Mouse (Mus musculus): ENCODE results near the gene Cdc42. TPM values are rescaled to one million over a fixed set of nuclear protein-coding genes. Genes with fewer than 3 reads are reported as not detected.

Gene Cdc42
- polyA plus RNA-seq, 1 experiment = 127 TPM

DNA sequence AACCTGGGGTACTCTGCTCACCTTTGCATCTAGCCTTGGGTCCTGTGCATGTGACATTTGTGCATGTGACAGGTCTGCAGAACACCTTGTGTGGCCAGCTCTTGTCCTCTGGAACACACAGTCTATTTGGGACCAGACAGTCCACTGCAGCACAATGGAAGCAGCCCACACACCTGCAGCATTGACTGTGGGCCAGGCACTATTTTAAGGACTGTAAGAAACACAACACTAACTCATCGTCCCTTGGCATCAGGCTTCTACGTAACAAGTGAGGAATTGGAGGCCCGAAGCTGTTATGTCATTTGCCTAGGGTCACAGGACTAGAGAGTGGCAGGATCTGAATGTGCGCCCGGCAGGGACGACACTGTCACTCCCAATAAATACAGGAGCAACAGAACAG lies 67.8 kb downstream of the Cdc42 start:
- no peak for DNase-seq (ENCODE audit: low read depth, low spot score)
- WGBS = 81% methylated on average over 6 of the region's 6 CpGs

DNA sequence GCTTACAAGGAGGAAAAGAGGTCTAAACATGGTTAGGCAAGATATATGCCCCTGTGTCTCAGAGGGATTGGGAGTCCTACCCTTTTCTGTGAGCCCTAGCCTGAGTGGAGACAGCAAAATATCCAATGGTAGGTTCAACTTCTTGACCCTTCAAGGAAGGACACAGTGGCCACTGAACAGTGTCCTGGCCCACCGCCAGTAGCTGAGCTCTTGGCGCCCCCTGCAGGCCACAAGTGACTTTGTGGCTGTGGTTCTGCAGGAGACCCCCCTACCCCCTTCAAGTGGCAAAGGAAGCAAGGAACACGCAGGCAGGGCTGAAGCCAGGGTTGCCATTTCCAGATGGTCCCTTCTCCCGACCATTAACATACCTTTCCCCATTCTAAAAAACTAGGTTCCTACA lies 69.7 kb downstream of the Cdc42 start:
- WGBS = 9% methylated on average over 4 of the region's 4 CpGs
- DNase-seq (ENCODE audit: low read depth, low spot score) = no peak

DNA sequence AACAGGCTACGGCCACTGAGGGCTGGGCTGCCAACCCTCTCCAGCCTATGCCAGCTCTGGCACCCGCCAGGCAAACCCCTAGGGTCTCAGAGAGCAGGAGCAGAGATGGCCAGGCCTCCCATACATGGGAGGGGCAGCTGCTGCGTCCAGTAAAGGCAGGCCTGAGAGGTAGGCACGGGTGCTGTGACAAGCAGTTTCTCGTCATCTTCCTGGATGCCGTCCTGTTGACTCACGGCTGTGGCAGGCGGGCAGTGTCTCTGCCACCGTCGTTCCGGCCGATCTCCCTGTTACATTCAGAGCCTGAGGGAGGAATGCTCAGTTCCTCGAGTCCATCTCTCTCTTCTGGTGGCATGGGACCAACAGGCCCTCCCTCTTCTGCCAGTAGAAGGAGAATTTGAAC lies 70.3 kb downstream of the Cdc42 start:
- DNase-seq (ENCODE audit: low read depth, low spot score) = no peak
- WGBS = 54% methylated on average over 13 of the region's 13 CpGs

DNA sequence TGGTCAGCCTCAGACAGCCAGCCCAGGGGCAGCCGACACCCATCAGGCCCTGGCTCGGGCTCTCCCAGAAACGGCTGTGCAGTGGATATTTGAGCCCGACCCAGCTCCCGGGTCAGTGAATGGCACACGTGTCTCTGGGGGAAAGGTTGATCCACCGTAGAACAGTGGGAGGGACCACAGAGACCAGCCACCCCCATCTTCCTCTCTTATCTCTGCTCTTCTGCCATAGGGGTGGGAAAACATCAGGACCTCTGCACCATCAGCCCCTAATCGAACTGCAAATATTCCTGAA lies 70.9 kb downstream of the Cdc42 start:
- WGBS = 37% methylated on average over 8 of the region's 8 CpGs

DNA sequence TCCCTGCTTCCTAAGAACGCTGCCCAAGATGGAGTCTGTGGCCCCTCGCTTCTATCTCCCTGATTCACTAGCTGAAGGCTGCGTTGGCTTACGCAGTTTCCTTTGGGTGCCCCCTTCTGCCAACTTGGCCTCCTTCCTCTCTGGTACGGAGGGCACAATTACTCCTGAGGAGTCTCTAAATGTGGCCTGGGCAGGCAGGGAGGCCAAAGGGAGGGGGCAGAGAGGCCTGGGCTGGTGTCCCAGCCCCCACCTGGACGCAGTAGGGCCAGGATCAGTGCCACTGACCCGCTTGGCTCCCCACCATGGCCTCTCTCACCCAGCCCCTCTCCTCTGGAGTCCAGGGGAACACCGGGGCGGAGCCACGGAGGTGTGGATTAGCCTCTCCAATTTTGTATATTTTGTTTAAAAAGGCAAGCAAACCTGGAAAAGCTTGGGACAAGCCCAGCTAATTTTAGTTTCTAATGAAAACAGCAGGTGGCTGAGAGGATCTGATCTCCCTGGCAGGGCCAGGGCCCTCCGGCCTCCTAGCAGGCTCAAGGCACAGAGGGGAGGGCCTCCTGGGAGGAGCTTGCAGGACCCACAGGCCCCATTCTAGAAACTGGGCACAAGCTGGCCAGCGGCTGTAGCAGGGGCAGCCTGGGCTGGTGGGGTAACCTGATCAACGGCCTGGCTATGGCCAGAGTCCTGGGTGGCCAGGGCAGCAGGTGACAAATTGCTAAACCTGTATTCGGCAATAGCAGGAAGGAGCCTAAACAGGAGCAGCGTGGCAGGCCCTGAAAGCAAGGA lies 71.5 kb downstream of the Cdc42 start:
- no peak for DNase-seq (ENCODE audit: low read depth, low spot score)
- WGBS = 78% methylated on average over 15 of the region's 15 CpGs

More for the DNA sequence above, 70.9 kb downstream of the Cdc42 start:
- DNase-seq (ENCODE audit: low read depth, low spot score) = no peak

DNA sequence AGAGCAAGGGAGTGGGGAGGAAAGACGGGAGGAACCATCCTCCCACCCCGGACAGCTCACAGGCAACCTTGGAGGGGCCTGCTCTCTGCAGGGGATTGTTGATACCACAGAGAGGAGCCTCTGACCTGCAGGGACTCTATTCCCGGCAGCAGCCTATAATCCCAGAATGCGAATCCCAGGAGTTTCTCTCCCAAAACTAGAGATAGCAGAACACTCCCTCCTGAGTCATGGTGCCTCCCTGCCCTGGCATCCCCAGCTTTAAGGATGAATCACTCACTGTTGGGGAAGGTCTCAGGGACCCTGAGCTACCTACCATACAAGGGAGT lies 74.2 kb downstream of the Cdc42 start:
- no peak for DNase-seq (ENCODE audit: low read depth, low spot score)
- WGBS = 14% methylated on average over 4 of the region's 4 CpGs

DNA sequence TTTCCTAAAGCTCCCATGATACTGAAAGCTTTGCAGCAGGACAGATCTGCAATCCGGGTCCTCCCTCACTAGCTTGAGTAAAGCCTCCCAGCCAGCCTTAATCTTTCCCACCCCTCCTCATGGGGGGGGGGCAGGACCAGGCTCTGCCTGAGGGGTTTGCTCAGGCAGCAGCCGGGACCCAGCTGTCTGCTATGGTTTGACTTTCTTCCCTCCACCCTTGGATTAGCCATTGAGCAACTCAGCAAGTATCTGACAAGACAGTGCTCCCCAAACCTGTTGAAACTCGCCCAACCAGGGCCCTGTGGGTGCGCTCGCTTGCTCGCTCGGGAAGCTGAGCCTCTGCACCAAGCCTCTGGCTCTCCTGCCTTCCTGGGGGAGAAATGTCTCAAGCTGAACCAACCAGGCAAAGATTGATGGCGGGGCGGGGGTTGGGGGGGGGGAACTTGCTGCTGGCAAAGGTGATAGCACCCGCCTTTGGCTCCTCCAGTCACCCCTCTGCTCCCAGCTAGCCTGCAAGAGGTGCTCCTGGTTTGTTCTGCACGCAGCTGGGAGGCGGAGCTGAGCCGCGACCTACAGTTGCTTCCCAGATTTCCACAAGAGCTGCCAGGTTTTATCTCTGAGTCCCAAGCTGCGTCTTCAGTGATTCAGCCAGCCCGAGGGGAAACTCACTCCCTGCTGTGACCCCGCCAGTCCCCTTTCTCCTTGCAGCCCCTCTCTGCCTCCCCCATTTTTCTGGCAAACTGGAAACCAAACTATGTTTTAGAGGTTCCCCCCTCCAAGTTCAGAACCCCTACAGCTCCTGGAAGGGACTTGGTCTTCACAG lies 74.7 kb downstream of the Cdc42 start:
- DNase-seq (ENCODE audit: low read depth, low spot score) = no peak
- 17% methylated on average over 17 of the region's 17 CpGs for WGBS

DNA sequence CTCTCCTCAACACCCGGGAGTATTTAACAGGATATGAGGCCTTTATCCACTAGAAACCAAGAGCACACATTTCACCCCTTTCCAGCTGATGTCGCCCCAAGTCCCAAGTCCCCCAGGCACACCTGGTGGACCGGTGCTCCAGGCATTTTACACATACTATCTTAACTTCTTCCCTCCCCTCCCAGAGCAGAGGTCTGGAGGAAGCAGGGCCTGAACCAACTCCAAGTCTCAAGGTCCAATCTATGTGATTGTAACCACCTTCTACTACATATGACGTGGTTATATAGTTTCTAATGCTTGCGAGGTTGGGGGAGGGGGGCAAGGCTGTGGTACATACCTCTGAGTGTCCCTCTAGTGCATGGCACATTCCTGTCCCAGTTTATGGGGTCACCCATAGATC lies 75.4 kb downstream of the Cdc42 start:
- DNase-seq (ENCODE audit: low read depth, low spot score) = no peak
- whole genome bisulfite sequencing = 53% methylated on average over 5 of the region's 5 CpGs

DNA sequence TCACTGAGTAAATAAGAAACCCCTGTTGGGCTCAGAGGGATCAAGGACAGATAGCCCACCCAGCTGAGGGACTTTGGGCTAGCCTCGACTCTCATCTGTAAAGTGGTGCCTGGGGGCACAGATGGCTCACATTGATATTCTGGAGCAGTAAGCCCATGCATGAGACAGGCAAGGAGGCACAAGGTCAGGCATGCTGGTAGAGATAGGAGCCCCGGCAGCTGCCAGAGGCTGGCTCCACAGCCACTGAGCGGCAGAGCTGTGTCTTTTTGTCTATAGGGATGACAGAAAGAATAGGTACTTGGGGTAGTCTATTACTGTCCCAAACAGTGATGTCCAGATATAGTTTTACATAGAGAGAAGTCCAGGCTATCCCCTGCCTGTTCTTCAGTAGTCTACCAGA lies 76.2 kb downstream of the Cdc42 start:
- 76% methylated on average over 3 of the region's 3 CpGs for WGBS
- no peak for DNase-seq (ENCODE audit: low read depth, low spot score)

DNA sequence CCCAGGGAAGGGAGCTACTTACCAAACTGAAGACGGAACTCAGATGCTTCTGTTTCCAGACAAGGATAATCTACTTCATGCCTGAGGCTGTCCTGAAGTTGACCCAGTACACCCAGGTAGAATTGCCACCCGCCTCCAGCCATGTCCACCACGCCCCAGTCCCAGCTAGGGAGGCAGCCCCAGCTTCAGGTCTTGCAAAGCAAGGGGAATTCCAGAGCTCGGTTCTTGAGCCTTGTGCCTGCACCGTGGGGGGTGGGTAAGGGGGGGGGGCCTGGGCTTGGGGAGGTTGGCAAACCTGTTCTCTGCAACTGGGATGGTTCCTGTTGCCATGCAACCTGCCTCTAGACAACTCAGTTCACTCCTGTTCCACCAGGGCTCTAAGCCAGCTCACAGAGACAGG lies 78.2 kb downstream of the Cdc42 start:
- no peak for DNase-seq (ENCODE audit: low read depth, low spot score)
- 25% methylated on average over 5 of the region's 5 CpGs for WGBS

DNA sequence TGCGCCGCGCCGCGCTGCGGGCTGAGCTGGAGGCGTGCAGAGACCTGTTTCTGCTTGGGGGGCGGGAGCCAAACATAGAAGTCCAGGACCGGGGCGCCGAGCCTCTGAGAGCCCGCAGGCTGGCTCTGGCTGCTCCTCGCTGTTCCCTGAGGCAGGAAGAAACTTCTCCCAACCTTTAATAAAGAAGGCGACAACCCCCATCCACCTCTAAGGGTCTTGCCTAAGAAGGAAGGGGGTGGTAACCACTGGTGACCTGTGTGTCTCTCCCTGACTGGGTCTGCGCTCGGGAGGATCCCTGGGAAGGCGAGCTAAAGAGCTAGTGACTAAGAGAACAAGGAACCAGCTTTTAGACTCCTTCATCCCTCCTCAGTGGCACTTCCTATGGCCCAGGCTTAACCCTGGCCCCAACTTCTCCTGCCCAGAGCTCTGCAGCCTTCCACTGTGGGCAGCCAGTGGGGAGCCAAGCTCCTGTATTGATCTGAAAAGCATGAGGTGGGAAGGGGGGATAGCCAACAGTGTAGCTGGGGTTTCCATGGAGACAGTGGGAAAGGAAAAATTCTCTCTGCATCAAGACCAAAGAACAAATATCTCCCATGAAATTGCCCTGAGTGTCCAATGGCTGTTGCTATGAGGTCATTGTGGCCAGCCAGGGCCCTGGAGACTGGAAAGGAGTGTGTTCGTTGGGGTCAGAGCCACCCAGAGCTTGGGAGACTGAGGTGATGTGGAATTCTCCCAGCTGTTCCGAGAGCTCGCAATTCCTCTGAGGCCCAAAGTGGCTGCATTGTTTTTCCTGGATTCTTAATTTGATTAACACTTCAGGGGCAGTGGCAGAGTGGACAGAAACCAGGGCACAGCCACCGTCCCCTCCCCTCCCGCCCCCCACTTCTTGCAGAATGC lies 79.1 kb downstream of the Cdc42 start:
- WGBS = 9% methylated on average over 22 of the region's 22 CpGs
- no peak for DNase-seq (ENCODE audit: low read depth, low spot score)

DNA sequence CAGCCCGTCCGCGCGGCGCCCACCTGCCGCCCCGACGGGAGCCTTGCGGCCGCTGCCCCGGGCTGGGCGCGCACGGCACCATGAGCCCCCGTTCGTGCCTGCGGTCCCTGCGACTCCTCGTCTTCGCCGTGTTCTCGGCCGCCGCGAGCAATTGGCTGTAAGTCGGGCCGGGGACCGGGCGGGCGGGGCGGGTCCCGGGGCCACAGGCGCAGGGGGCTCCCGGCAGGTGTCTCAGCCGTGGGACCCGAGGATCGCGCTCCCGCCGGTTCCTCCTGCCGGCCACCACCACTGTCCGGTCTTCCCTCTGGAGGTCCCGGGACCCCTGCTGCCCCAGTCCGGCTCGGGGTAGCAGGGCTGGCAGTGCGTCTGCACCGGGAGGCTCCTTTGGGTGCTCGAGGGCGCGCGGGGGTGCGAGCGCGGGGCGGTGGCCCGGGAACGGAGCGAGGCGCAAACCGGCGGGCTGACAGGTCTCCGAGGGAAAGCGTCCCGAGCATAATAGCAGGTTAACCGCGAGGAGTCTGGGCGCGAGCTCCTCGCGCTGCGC lies 79.8 kb downstream of the Cdc42 start:
- 2% methylated on average over 71 of the region's 71 CpGs for WGBS
- DNase-seq (ENCODE audit: low read depth, low spot score) = no peak

DNA sequence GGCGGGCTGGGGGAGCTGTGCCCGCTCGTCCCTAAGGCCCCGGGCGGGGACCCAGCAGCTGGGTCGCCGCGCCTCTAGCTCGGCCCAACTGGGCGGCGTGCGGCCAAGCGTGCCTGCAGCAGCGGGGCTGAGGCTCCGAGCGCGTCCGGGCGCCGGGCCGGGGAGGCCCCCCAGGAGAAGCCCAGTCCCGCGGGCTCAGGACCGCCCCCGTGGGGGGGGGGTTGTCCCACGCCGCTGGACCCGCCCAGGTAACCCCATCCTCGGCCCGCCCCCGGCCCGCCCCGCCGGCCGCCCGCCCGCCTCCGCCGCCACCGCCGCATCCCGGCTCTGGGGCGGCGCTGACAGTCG lies 80.4 kb downstream of the Cdc42 start, which contains the start of gene Wnt4:
Wnt4 (plus strand) TSS at position 324 of the 348 bp plus-strand sequence.
- WGBS = 6% methylated on average over 43 of the region's 45 CpGs
- no peak for DNase-seq (ENCODE audit: low read depth, low spot score)

DNA sequence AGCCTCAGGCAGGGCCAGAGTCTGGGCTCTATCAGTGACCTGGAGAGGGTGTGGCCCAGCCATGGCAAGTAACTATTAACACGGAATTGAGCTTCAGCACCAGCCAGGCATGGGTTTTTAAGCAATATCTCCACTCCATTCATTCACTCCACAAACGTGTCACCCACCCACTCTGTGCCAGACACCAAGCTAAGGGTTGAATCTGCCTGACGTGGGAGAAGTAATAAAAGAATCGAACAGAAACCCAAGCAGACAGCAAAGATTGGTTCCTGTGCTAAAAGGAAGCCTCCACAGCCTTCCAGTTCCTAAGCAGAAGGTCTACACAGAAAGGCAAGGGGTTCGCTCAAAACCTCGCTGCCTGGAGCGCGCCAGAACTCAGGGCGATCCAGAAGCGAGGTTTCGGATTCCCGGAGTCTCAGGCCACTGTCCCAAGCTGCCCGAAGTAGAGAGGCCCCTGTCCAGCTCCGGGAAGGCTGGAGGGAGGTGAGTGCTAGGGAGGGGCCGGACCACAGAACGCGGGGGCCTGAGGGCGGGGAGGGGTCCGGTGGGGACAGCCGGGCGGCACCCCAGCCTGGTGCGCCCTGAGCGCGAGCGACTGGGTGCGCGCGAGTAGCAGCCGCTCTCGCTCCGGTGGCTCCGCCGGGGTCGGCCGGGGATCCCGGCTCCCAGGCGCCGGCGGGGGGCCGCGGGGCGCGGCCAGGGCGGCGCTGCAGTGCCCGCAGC lies 80.9 kb downstream of the Cdc42 start:
- no peak for DNase-seq (ENCODE audit: low read depth, low spot score)

DNA sequence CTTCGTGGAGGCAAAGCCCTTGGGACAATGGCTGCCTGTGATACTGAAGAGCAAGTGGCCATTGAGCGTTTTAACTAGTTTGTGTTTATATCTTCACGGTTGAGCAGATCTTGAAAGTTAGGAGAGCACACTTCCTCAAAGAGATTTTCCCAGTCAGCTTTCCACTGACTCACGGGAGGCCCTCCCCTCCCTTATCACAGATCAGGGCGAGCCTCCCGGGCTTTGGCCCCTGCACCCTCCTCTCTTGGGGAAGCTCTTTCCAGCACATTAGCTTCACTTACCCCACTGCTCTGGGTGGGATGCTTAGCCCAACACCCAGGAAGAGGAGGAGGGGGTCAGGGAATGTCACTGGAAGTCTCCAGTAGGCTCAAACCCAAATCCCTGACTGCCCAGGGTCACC lies 83.2 kb downstream of the Cdc42 start:
- no peak for DNase-seq (ENCODE audit: low read depth, low spot score)
- 15% methylated on average over 6 of the region's 6 CpGs for WGBS

More for the DNA sequence above, 80.9 kb downstream of the Cdc42 start:
- WGBS = 3% methylated on average over 46 of the region's 46 CpGs

DNA sequence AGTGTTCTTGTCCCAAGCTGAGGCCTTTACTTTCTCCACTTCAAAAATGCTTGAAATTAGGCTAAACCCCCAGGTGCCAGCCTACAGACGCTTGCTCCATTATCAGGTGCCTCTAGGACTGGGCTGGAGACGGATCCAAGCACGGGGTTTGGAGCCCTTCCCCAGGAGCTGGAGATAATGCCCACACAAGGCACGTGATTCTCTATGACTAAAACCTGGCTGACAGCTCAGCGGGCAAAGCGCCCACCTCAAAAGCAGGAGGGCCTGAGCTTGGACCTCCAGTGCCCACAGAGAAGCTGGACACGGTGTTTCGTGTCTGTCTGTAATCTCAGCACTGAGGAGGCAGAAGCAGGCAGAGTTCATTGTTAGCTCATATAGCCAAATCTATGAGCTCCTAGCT lies 85.7 kb downstream of the Cdc42 start:
- DNase-seq (ENCODE audit: low read depth, low spot score) = no peak
- WGBS = 85% methylated on average over 8 of the region's 8 CpGs
